Mouse (Mus musculus) heart, postnatal 4 days (tissue): ENCODE measurements around the gene Prkce. TPM values are rescaled to one million over a fixed set of nuclear protein-coding genes. Genes with fewer than 3 reads are reported as not detected.
A peak's percentile ranks its signal among the peaks of the same experiment; 100 is the strongest.

Source experiments
- DNase-seq: peaks from one replicate; pipeline ENCODE4 v3.0.0; 2021
- total RNA-seq, 2 experiments: library from RNA; stranded (reverse); gene quantifications; 2 replicates each; pipeline ENCODE4 v1.2.3; 2021

Gene Prkce
- total RNA-seq, 2 experiments from 2014 or later, result 33.8 to 35.5 TPM

GRCm38 (mm10) chr17:86336652-86337073, 169.1 kb downstream of the Prkce start:
- DNase-seq, result peak; percentile 39

- peak; percentile 27 for DNase-seq
Observed at GRCm38 (mm10) chr17:86337076-86337475, 169.5 kb downstream of the Prkce start.

GRCm38 (mm10) chr17:86338328-86338727, 170.7 kb downstream of the Prkce start:
- no peak for DNase-seq

GRCm38 (mm10) chr17:86344032-86344431, 176.4 kb downstream of the Prkce start:
- no peak for DNase-seq

- no peak for DNase-seq
Observed at GRCm38 (mm10) chr17:86345234-86346005, 177.8 kb downstream of the Prkce start.

GRCm38 (mm10) chr17:86350236-86350635, 182.7 kb downstream of the Prkce start:
- DNase-seq, result peak; percentile 88

- DNase-seq, result peak; percentile 72
Observed at GRCm38 (mm10) chr17:86350791-86351261, 183.2 kb downstream of the Prkce start.

- DNase-seq, result no peak
Observed at GRCm38 (mm10) chr17:86351282-86351681, 183.7 kb downstream of the Prkce start.

GRCm38 (mm10) chr17:86352247-86353037, 184.9 kb downstream of the Prkce start:
- DNase-seq, result no peak

- no peak for DNase-seq
Observed at GRCm38 (mm10) chr17:86353679-86354078, 186.1 kb downstream of the Prkce start.

GRCm38 (mm10) chr17:86354101-86354500, 186.5 kb downstream of the Prkce start:
- no peak for DNase-seq

- no peak for DNase-seq
Observed at GRCm38 (mm10) chr17:86354896-86355295, 187.3 kb downstream of the Prkce start.

- no peak for DNase-seq
Observed at GRCm38 (mm10) chr17:86355318-86355717, 187.7 kb downstream of the Prkce start.

- no peak for DNase-seq
Observed at GRCm38 (mm10) chr17:86355772-86356451, 188.3 kb downstream of the Prkce start.

- DNase-seq, result peak; percentile 18
Observed at GRCm38 (mm10) chr17:86358388-86358787, 190.8 kb downstream of the Prkce start.

GRCm38 (mm10) chr17:86358847-86359246, 191.3 kb downstream of the Prkce start:
- DNase-seq, result no peak

GRCm38 (mm10) chr17:86360849-86361248, 193.3 kb downstream of the Prkce start:
- DNase-seq, result no peak

- DNase-seq, result no peak
Observed at GRCm38 (mm10) chr17:86363356-86363755, 195.8 kb downstream of the Prkce start.

GRCm38 (mm10) chr17:86364349-86365075, 196.9 kb downstream of the Prkce start:
- no peak for DNase-seq

GRCm38 (mm10) chr17:86366919-86367318, 199.3 kb downstream of the Prkce start:
- DNase-seq, result peak; percentile 52

- no peak for DNase-seq
Observed at GRCm38 (mm10) chr17:86367676-86368075, 200.1 kb downstream of the Prkce start.

GRCm38 (mm10) chr17:86370106-86370742, 202.6 kb downstream of the Prkce start:
- DNase-seq, result no peak
